Mouse (Mus musculus) urinary bladder, postnatal 14 days (tissue): ENCODE results near the gene 1700012B07Rik.

ENCODE experiments used
- DNase-seq: peaks from one replicate; pipeline ENCODE4 v3.0.0; 2021; ENCODE audit warnings: low spot score

1700012B07Rik gene

GRCm38 (mm10) chr11:109846343-109846742, 18.5 kb upstream of the 1700012B07Rik start:
- DNase-seq = no peak

GRCm38 (mm10) chr11:109845601-109846000, 17.8 kb upstream of the 1700012B07Rik start:
- no peak for DNase-seq

GRCm38 (mm10) chr11:109844466-109844865, 16.6 kb upstream of the 1700012B07Rik start:
- no peak for DNase-seq

GRCm38 (mm10) chr11:109830368-109830767, 2.5 kb upstream of the 1700012B07Rik start:
- DNase-seq = no peak

- DNase-seq = peak; percentile 13
Observed at GRCm38 (mm10) chr11:109822280-109822679, 5.6 kb downstream of the 1700012B07Rik start.

GRCm38 (mm10) chr11:109817405-109817804, 10.4 kb downstream of the 1700012B07Rik start:
- no peak for DNase-seq

GRCm38 (mm10) chr11:109816911-109817310, 10.9 kb downstream of the 1700012B07Rik start:
- peak; percentile 40 for DNase-seq

- no peak for DNase-seq
Observed at GRCm38 (mm10) chr11:109811721-109812120, 16.1 kb downstream of the 1700012B07Rik start.

GRCm38 (mm10) chr11:109809175-109809855, 18.5 kb downstream of the 1700012B07Rik start:
- DNase-seq = no peak

GRCm38 (mm10) chr11:109801515-109801914, 26.3 kb downstream of the 1700012B07Rik start:
- DNase-seq = no peak

- no peak for DNase-seq
Observed at GRCm38 (mm10) chr11:109797531-109797930, 30.3 kb downstream of the 1700012B07Rik start.

- DNase-seq = no peak
Observed at GRCm38 (mm10) chr11:109795536-109795935, 32.3 kb downstream of the 1700012B07Rik start.

GRCm38 (mm10) chr11:109793578-109793977, 34.3 kb downstream of the 1700012B07Rik start:
- DNase-seq = no peak

- no peak for DNase-seq
Observed at GRCm38 (mm10) chr11:109792401-109792997, 35.3 kb downstream of the 1700012B07Rik start.

GRCm38 (mm10) chr11:109791965-109792364, 35.9 kb downstream of the 1700012B07Rik start:
- no peak for DNase-seq

- no peak for DNase-seq
Observed at GRCm38 (mm10) chr11:109790221-109790620, 37.6 kb downstream of the 1700012B07Rik start.

- DNase-seq = no peak
Observed at GRCm38 (mm10) chr11:109785392-109785791, 42.5 kb downstream of the 1700012B07Rik start.

- DNase-seq = no peak
Observed at GRCm38 (mm10) chr11:109771381-109771780, 56.5 kb downstream of the 1700012B07Rik start.

- DNase-seq = no peak
Observed at GRCm38 (mm10) chr11:109770185-109770584, 57.7 kb downstream of the 1700012B07Rik start.

GRCm38 (mm10) chr11:109769091-109769490, 58.8 kb downstream of the 1700012B07Rik start:
- DNase-seq = no peak

- DNase-seq = no peak
Observed at GRCm38 (mm10) chr11:109760063-109760462, 67.8 kb downstream of the 1700012B07Rik start.

- no peak for DNase-seq
Observed at GRCm38 (mm10) chr11:109758616-109759215, 69.1 kb downstream of the 1700012B07Rik start.

- no peak for DNase-seq
Observed at GRCm38 (mm10) chr11:109754105-109754602, 73.7 kb downstream of the 1700012B07Rik start.
